Mouse (Mus musculus) monocyte, adult 5-6 weeks (primary cell): ENCODE data around the gene Churc1. TPM values are rescaled to one million over a fixed set of nuclear protein-coding genes. Genes with fewer than 3 reads are reported as not detected.
"Not testable (repeated sequence)": the region's sequence is repeated elsewhere in the genome, so short reads cannot be mapped to it uniquely, and the experiment has no call there.

ENCODE experiments used
- ATAC-seq: fragments of 153-309, 156-312 bp; replicated peaks from 2 replicates; pipeline ENCODE4 v1.8.0; 2017; ENCODE audit warnings: mild to moderate bottlenecking; ENCODE audit not compliant: low TSS enrichment, insufficient number of reproducible peaks, severe bottlenecking, poor library complexity, low FRiP score
- total RNA-seq: library from RNA; stranded (forward); fragments of 200-1000, 200-491, 200-594 nt; gene quantifications from 3 replicates; pipeline ENCODE4 v1.2.3, GENCODE M21; 2017

The Churc1 gene
- total RNA-seq, 1 experiment from 2014 or later, result 61.0 TPM

DNA sequence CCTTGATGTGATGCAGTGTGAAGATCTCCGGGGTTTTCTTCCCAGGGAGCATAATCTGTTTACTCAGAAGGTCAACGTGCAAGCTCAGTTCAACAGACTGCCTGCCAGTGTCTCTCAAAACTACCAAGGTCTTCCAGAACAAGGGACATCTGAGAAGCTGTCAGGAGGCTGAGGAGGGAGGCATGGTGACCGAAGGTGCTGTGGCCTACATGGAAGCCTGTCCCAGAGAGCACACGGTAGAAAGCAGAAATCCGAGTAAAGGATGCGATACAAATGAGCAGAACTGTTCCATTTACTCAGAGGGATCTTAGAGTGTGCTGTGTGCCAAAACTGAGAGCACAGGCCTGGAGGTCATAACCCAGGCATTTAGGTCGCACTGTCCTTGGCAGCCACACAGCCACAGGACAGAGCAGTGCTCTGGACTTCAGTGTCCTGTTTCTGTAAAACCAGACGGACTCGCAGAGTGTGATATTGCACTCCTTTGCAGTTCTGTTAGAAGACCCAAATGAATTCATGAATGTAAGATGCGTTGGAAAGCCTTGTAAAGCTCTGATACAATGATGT lies 18.8 kb downstream of the Churc1 start:
- ATAC-seq, result no peak

DNA sequence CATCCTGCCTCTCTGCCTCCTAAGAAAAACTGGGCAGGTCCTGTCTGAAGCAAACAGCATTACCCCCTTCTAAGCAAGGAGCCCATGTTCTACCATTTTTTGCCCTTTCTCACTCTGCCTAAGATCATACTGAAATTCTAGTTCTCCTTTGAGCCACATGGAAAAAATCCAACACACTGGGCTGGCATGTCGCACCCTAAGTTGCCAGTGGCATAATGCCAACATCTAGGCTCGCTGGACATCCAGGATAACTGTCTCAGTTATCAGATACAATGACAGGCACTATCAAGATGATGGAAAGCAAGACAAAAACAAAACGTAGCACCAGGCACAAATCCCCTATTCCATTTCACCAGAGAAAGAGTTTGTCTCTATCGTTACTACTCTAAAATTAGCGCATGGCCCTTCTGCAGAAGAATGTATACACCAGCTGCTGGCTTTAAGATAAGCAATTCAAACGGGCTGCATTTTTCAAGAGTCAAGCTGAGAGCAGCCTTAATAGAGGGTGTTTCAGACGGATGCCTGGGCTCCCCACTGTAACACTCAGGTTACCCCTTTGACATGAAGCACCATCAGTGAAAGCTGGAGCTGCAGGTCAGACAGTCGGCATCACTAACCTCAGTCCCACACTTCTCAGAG lies 25.2 kb downstream of the Churc1 start:
- no peak for ATAC-seq

DNA sequence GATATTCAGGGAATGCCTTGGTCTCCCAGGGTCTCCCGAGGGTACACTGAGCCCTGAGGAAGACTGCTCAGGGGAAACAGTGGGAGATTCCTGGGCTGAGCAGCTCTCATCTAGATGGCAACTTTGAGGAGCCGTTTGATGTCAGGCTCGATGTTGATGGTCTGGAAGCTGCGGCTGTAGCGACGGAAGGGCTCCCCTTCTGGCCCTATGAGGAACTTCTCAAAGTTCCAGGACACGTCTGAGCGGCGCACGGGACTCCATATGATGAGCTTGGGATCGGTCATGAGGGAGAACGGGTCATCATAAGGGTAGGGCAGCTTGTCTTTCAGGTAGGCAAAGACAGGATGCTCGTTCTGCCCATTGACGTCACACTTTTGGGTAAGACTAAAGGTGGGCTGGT lies 27.2 kb downstream of the Churc1 start:
- ATAC-seq, result not testable (repeated sequence)

DNA sequence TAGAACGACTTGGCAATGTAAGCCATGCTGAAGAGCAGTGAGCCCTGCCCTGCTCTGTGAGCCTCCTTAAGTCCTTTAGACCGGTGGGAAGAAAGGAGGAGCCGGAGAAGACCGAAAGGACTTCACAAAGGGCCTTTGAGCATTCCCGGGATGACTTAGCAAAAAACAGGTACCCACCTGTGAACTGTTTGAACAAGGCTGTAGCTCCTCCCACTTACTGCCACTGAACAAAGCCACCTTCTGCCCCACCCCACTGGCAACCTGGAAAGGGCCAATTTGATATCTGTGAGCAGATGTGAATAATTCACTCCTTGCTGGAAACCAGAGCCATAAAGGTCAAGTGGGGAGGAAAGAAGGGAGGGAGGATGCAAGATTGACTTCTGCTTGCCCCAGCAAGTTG lies 30.0 kb downstream of the Churc1 start, which contains the start of gene Gpx2:
Gene Gpx2, minus strand, starts transcription at position 205 of the 400 bp plus-strand sequence.
- ATAC-seq, result no peak

DNA sequence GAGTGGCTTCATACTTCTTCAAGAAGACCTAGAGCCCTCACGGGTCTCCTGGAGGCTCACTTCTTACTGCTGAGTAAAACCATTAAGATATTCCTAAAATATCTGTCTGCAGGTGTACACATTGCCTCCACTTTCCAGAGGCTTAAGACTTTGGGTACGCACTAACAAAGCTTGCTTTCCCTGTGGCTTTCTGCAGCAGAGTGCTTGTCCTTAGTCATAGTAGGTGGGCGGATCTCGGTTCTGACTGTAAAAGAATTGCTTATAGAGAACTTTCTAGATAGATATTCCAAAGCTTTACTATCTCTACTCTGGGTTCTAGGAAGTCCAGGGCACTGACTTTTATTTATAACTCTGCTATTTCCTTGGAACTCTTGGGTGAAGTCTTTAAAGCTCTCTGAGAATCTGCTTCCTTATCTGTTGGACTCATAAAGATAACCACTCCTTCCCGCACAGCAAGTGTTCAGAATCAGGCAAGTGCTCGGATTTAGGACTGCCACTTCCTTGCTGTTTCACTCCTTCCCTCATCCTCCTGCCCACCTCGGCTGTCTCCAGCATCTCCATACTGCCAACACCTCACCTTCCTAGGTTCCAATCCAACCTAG lies 31.7 kb downstream of the Churc1 start:
- no peak for ATAC-seq

DNA sequence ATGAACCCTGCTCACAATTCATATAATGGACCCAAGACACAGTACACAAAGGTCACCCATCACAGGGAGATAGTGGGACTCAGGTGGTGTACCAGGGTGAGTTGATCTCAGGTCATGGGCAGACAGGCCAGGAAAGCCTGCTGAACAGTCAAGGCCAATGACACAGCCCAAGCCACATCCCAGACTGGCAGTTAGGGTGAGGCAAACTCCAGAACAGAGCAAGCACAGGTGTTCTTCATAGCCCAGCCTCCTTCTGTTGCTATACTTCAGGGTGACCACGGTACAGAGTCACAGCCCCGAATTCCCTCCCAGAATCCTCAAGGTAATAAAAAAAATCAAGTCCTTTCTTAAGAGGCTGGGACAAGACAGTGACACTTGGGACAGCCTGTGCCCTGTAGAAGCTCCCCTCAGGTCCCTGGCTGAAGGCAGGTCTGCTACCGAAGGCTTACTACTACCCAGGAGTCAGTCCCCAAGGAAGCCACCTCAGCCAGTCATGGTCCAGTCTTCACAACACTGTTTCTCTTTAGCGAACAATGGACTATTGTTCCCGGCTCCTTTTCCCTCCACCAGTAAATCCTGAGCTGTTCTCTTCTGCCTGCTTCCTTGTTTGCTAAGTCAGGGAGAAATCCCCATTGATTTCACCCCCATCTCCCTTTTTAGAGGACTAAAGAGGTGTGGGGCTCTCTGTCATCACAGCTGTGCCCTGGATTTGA lies 32.8 kb downstream of the Churc1 start:
- ATAC-seq, result no peak

DNA sequence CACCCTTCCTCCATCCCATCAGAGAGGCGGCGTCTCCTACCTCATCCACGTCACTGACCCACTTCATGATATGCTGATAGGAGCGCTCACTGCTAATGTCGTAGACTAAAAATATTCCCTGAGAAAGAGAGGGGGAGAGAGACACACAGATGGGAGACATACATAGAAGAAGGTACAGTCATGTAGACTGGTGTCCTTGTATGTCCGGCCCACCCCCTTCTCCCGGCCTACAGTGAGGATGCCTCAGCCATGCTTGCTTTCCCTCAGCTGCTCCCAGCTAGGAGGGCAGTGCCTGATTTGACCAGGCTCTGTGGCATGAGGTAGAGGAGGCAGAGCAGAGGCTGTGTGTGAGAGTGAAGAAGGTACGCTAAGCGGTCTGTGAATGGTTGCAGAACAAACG lies 37.7 kb downstream of the Churc1 start:
- no peak for ATAC-seq

DNA sequence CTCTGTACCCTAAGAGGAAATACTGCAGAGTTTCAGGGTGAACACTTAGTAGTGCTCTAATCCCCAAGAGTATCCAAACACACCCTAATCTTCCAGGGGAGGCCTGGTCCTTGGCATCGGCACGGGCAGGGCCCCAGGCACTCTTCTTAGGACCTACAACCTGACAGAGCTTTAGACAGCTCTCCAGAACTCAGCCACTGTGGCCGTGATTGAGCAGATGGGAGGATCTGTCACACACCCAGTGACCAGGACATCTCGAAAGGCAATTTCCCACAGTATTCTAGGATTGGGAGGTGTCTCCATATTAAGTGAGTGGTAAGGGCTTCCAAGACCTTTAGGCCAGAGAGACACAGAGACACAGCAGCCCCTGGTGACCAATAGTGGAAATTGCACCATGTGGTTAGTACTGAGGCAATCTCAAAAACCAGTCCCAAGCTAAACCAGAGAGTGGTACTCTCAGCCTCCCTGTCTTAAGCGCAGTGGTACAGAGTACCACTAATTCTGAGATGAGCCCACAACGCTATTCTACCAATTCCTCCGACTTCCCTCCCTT lies 38.4 kb downstream of the Churc1 start:
- ATAC-seq, result no peak

DNA sequence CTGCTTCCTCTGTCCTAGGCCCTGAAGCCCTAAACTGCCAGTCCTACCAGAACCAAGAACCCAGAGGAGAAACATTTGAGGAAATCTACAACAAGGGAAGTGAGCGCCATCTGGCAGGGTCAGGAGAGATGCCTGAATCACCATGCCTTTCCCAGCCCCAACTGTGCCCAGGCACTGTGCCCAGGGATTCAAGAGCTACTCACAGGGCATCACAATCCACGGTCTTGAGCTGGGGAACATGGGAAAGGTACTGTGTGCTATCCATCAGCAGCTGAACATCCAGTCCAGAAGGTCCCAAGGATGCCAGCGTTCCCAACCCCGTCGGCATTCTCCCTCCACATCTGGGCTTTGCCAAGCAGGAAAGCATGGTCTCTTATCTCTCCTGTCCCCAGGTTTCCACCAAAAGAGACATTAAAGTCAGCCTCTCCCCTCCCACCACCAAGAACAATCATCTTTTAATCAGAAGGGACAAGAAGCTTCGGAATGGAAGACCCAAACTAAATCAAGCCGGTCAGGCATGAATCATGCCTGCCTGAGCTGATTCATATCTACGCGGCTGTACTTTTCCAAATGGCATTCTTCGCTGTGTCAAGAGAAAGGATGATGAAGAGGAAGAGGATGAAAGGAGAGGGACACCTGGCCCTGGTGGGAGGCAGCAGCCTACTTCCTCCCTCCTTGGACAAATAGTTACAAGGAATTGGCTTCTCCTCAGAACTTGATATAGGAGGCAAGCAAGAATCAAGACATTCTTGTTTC lies 39.9 kb downstream of the Churc1 start:
- no peak for ATAC-seq

DNA sequence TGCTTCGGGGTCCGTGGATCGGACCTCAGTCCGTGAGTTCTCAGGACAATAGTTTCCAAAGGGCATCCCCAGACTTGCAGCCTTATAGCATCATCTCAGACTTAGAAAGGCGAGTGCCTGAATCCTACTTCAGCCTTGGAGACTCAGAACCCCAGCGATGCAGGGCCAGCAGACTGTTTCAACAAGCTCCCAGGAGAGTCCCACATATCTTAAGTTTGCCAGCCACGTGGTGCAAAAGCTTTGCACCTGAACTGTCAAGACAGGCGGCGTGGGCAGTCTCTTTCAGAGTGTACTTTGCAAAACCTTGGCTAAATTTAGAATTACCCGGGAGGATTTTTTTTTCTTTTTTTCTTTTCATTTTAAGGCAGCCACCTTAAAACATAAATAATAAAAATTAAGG lies 42.5 kb downstream of the Churc1 start:
- no peak for ATAC-seq

DNA sequence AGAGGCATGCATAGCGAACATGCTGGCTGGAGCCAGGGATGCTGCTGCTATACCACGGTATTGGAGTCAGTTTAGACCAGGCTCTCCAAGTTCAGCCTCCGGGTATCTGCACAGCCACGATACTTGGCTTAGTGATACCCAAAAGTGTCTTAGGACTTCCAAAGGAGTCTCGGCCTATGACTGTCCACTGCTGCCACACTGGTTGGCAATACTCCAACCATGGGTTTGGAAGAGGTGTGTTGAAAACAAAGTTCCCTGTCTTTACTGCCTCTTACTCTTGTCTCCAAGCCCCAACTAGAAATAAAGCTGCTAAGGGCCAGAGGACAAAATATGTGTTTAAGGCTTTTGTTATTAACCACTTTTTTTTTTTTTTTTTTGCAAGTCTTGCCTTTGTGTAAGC lies 45.2 kb downstream of the Churc1 start:
- no peak for ATAC-seq

DNA sequence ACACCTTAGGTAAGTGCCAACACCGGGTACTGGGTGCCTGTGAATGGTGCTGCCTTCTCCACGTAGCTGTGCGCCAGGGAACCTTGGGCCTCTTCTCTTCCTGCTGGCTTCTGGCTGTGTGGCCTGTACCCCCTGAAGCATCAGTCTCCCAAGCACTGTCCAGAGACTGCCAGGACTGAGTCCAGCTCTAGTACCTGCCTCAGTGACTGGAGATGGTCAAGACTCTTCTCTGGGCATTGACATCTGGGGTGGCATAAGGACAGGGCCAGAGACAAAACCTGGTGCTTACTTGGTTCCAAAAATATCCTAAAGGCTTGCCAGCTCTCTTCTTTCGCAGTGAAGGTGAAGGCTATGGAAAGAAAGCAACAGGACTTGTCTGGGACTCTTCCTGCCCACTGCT lies 45.7 kb downstream of the Churc1 start:
- ATAC-seq, result no peak

DNA sequence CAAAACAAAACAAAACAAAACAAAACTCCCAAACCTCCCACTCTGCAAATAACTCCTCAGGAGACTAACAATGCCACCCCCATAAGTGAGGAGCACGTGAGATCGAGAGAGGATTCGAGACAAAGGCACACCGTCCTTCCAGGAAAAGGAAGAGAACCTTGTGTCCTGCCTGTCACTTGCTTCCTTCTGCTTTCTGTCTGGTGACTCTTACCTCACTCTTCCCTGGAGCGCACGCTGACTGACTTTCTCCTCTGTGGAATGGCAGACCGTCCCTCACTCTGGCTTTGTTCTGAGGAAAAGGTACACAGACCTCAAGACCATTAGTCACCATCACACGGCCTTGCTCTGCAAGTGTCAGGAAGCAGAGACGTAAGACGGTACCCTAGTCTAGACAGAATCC lies 48.2 kb downstream of the Churc1 start:
- no peak for ATAC-seq

DNA sequence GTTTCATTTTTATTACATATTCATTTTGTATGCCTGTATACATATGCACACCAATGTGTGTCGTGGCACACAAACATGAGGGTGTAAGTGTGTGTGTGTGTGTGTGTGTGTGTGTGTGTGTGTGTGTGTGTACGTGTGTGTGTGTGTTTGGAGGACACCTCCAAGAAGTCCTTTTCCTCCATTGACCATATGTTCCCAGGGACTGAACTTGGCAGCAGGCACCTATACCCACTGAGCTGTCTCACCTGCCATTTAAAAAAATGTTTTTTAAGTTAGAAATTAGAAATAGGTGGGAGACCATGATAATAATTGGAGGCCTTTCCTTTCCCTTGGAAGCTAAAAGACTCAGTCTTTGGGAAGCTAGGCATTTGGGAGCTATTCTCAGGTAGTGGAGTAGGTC lies 48.8 kb downstream of the Churc1 start:
- ATAC-seq, result no peak

DNA sequence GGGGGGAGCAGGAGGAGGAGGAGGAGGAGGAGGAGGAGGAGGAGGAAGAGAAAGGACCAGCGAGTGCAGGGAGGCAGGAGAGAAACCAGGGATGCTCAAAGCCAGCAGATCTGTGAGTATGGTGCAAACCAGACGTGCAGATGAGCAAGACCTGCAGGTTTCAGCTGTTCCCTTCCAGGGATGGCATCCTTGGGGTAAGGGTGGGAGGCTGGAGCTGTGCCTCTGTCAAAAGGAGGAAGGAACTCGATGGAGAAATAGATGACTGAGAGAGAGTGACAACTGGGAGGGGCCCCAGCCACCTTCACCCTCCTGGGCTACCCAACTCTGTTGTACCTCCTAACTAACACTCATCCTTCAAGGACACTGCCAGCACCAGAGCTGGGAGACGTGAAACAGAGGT lies 51.4 kb downstream of the Churc1 start:
- ATAC-seq, result no peak

DNA sequence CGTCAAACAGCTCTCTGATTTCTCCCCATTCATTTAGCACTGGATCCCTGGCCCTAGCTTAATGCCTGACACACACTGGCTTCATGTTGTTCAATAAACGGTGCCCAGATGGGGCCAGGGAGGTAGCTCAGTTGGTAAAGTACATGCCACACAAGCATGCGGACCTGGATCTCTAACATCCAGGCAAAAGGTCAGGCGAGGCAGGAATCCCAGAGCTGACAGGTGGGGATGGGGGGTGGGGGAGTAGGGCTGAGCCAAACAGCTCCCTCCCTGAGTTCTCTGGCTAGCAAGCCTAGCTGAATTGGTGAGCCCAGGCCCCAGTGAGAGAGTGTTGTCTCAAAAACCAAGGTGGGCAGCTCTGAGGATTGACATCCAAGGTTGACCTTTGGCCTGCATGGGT lies 51.8 kb downstream of the Churc1 start:
- no peak for ATAC-seq

DNA sequence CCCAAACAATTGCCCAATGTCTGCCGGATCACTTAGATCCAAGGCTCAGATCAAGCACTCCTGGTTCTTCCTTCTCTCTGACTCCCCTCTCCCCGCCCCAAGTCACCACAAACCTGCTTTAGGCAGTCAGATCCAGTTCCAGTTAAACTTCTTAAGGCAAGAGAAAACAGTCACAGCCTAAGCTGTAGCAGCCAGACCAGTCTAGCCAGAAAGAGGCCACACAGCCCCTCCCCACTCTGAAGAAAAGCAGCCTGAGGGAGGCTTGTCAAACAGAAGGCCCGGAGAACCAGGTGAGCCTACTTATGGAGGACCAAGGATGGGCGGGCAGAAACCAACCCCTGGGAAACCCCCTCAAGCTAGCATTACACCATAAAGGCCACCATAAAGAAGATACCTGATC lies 52.8 kb downstream of the Churc1 start:
- no peak for ATAC-seq

DNA sequence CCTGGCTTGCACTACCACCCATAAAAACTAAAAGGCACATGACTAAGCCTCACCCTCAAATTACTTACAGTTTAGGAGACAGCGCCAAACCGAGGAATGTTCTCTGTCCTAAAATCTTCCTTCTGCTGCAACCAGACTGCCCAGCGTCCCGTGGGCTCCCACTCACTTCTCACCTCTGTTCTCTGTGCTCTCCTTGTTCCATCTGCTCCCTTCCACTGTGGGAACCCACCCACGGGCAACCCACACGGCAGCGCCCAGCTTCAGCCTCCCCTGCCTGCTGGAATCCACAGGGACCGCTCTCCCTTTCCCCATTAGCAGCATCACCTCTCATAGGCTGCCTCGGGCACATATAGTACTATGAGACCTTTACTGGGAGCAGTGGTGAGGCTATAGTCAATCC lies 53.6 kb downstream of the Churc1 start:
- ATAC-seq, result no peak

DNA sequence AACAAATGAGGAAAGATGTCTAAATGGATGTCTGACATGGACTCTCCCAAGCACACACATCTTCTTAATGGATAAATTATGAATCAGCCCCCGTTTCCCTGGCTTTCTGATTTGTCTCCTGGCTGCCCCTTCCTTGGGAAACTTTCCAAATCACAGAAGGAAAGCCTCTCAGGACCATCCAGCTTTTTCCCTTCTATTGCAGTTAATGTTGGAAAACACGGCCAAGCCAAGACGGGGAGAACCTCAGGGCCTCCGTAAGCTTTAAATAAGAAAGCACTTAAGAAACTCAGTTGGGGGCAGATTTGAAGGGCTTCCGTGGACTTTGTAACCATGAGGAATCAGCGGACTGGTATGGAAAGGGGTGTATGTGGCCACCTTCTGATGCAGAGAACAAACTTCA lies 54.5 kb downstream of the Churc1 start:
- no peak for ATAC-seq
